Mouse (Mus musculus): ENCODE measurements around the gene Lrrc57. TPM values are rescaled to one million over a fixed set of nuclear protein-coding genes. Genes with fewer than 3 reads are reported as not detected.
"Not testable (repeated sequence)": the region's sequence is repeated elsewhere in the genome, so short reads cannot be mapped to it uniquely, and the experiment has no call there.

The Lrrc57 gene
- total RNA-seq, 2 experiments from 2014 or later = 43.6 to 44.7 TPM

DNA sequence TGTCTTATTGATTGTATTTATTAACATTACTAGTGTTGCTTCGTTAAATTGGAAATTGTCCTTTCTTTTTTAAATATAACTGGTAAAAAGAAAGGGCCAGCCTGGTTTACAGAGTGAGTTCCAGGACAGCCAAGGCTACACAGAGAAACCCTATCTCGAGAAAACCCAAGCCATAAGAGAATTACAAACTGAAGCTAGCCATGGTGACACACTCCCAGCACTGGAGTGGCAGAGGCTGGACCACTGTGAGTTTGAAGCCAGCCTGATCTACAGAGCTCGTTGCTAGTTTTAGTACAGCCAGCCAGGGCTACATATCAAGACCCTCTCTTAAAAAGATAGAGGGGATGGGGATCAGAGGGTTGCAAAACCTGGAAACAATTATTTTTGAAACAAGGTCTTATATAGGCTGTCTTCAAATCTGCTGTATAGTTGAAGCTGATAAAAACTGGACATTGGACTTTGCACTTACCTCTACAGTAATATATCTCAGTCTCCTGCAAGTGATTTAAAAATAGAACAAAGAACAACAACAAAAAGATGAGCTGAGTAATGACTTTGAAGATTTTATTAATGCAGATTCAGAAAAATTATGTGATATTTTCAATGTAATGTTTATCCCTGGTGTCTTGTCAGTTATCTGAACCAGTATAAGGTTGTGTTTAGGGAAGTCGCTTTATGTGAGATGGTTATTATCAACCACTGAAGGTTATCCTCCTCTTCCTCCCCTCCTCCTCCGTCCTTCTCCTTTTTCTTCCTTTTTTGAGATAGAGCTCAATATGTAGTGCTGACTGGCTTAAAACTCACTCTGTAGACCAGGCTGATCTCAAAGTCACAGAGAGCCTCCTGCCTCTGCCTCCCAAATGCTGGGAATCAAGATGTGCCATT is 7.2 kb upstream of the Lrrc57 start:
- no peak for DNase-seq (ENCODE audit: low spot score in 2 of 2)

DNA sequence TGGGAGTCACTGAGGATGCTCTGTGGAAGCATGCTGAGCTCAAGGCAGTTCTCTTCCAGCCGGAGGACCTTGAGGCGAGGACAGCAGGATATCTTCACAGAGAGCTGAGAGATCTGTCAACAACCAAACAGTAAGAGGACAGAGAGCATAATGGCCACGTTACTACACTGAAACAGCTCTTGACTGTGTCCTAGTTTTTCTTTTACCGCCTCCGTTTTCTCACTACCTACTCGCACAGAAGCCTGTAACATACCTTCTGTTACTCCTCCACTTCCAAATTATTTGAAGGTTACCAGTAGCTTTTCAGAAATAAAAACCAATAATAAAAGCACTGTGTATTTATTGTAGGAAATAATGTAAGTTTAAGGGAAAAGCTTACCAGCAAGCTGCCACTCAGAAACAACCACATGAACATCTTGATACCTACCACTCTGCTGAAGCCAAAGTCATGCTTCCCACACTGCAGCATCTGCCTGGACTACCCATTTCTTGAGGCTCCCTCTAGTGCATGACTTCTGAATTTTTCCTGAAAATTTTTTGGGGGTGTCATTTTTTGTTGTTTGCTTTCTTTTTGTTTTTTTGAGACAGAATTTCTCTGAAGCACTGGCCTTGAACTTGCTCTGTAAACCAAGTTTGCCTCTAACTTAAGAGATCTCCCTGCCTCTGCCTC is 3.2 kb downstream of the Lrrc57 start:
- peak; percentile 30 to 40 for DNase-seq (ENCODE audit: low spot score in 2 of 2)

DNA sequence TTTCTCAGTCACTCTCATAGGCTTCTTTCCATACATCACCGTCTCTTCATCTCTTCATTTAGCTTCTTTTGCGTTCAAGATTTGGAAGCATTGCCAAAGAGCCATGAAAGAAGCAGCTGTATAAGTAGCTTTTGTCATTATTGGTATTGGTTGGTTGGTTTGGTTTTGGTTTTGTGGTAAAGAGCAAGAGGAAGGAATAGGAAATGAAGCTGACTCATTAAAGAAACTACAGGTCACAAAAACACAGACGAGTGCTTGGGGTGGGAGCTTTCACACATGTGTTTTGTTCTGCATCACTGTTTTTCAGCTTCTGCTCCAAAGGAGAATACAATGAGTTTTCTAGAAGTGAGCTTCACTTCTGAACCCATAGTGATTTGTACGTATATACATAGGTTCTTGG is 9.8 kb downstream of the Lrrc57 start:
- DNase-seq (ENCODE audit: low spot score in 2 of 2) = no peak

DNA sequence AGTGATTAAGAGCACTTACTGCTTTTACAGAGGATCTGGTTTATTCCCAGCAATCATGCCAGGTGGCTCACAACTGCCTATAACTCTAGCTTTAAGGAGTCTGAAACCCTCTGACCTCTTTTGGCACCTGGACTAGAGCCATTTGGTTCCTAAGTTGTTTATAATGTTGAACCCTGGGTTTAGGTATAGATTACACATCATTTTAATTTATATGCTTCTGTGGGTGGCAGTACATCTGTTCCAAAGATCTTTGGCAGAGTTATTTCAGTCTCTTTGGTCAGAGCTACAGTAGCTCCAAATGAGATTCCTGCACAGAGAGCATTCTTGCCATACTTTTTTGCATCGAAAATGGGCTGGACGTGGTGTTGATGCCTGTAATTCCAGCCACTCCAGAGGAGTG is 11.6 kb downstream of the Lrrc57 start:
- DNase-seq (ENCODE audit: low spot score in 2 of 2) = peak in 1 of 2 experiments; percentile 28

DNA sequence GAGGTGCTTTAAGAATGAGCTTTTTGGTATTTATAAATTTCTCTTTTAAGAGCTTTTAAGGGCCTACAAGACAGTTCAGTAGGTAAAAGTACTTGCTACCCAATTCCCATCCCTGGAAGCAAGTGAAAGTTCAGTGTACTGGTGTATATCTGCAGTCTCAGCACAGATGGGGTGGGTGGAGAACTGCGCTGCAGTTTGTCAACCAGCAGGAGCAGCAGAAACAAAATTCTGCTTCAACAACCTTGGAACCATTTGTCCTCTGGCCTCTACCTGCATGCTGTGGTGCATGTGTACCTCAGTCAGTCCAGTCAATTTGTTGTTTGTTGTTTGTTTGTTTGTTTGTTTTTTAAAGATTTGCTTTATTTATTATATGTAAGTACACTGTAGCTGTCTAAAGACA is 17.1 kb downstream of the Lrrc57 start:
- peak in 1 of 2 experiments; percentile 15 for DNase-seq (ENCODE audit: low spot score in 2 of 2)

DNA sequence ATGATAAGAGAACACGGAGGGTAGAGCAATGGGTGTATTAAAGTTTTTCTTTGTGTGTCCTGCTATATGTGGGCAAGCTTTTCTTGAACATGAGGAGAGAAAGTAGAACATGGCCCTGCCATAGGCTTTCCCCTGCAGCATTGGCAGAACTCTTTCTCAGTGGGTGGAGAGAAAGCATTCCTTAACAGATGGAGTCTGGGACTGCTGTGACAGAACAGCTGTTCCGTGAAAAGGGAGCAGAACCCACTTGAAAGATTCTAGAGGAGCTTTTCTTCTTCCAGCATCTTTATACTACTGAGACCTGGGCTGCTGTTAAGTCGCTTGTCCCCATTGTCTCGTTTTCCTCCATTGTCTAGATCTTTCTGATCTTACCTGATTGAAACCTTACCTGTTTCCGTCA is 19.6 kb downstream of the Lrrc57 start:
- peak; percentile 68 to 75 for DNase-seq (ENCODE audit: low spot score in 2 of 2)

DNA sequence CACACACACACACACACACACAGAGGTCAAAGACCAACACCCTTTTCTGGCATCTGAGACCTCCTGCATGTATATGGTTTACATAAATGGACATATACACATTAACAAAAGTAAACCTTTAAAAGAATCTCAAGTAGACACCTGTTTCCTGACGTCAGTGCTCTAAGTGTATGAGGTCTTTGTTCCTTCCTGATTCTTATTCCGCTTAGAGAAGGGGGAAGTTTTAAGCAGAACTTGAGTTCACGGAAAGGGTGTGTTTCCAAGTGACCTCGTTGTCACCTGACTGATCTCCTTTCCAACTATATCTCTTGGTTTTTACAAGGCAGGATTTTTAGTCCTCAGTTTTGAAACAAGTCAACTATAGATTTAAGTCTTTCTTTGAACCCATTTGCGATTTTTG is 31.0 kb downstream of the Lrrc57 start:
- no peak for DNase-seq (ENCODE audit: low spot score in 2 of 2)

DNA sequence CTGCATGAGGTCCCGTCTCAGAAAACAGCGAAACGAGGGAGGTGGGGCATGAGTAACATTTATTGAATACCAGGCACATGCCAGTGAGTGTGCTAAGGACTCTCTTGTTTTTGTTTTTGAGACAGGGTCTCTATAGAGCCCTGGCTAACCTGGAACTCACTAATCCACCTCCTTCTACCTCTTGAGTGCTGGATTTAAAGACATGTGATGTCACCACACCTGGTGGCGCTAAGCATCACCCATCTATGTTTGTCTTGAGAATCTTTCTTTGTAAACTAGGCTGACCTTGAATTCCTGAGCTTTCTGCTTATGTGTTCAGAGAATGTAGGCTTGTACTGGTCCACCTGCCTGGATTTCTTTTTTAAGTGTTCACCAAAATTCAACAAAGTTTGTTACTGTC is 31.5 kb downstream of the Lrrc57 start:
- no peak for DNase-seq (ENCODE audit: low spot score in 2 of 2)

DNA sequence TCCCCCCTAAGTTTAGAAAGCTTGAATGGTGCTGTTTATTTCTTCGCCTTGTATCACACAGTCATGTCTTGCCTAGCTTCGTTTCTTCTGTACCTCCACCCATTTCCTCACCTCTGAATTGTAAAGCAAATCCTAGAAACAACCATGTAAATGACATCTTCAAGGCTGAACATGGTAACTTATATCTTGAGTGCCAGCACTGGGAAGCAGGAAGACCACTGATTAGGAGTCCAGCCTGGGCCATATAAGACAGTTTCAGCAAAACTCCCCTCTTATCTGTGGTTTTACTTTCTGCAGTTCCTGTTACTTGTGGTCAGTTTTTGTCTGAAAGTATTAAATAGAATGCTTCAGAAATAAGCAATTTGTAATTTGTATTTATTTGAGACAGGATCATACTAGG is 33.3 kb downstream of the Lrrc57 start:
- DNase-seq (ENCODE audit: low spot score in 2 of 2) = no peak

DNA sequence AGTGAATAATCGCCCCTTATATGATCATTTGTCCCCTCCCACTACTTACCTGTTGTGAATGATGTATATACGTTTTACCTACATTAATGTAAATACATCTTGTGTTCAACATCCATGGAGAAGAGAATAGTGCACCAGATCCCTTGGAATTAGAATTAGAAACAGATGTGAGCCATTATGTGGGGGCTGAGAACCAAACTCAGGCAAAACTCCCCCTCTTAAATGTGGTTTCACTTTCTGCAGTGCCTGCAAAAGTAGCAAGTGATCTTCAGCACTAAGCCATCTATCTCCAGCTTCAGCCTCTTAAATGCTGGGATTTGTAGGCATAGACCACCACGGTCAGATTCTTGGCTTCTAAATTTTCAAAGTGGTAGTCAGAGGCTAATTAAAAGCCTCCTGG is 34.2 kb downstream of the Lrrc57 start:
- DNase-seq (ENCODE audit: low spot score in 2 of 2) = no peak

DNA sequence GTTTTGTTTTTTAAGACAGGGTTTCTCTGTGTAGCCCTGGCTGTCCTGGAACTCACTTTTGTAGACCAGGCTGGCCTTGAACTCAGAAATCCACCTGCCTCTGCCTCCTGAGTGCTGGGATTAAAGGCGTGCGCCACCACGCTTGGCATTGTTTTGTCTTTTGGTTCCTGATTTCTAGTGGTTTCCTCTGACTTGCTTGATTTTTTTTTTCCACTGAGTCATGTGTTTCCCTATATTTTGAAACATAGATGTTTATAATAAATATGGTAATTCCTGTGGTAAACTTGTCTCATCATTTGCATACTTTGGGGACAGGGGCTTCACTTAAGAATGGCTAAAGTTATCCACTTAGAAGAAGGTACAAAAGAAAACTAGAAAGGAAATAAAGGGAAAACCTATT is 37.2 kb downstream of the Lrrc57 start:
- not testable (repeated sequence) for DNase-seq (ENCODE audit: low spot score in 2 of 2)

DNA sequence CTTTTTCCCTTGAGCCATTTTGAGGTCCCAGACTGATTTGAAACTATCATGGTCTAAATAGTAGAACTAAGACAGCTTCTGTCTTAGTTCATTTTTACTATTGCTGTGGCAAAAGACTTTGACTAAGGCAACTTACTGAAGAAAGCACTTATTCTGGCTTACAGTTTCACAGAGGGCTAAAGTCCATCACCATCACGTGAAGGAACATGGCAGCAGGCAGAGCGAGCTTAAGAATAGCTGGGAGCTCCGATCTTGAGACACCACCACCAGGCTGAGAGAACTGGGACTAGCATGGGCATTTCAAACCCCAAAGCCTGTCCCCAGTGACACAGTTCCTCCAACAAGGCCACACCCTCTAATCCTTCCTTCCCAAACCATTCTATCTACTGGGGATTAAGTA is 38.2 kb downstream of the Lrrc57 start:
- DNase-seq (ENCODE audit: low spot score in 2 of 2) = no peak

DNA sequence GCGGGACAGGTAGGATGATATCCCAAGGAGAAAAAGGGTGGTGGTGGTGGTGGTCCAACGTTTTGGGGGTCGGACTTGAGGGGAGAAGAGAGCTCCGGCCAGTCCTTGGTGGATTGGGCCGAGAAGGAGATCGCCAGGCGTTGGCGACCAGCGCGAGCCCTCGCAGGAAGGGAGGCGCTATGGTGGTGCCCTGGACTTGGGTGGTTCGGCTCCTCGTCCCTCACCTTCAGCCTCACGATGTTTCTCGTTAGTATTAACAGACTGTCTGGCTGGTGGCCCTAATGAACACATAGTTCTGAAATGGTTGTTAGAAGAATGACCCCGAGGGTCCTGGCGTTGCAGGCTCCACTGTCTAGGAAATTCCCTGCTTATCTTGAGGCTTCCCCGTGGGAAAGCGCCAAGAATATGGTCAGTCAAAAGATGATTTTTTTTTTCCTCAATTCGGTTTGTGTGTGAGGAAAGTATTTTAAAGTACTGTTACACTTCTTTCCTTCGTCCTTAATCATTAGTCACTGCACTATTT is 41.5 kb downstream of the Lrrc57 start:
- no peak for DNase-seq (ENCODE audit: low spot score in 2 of 2)

DNA sequence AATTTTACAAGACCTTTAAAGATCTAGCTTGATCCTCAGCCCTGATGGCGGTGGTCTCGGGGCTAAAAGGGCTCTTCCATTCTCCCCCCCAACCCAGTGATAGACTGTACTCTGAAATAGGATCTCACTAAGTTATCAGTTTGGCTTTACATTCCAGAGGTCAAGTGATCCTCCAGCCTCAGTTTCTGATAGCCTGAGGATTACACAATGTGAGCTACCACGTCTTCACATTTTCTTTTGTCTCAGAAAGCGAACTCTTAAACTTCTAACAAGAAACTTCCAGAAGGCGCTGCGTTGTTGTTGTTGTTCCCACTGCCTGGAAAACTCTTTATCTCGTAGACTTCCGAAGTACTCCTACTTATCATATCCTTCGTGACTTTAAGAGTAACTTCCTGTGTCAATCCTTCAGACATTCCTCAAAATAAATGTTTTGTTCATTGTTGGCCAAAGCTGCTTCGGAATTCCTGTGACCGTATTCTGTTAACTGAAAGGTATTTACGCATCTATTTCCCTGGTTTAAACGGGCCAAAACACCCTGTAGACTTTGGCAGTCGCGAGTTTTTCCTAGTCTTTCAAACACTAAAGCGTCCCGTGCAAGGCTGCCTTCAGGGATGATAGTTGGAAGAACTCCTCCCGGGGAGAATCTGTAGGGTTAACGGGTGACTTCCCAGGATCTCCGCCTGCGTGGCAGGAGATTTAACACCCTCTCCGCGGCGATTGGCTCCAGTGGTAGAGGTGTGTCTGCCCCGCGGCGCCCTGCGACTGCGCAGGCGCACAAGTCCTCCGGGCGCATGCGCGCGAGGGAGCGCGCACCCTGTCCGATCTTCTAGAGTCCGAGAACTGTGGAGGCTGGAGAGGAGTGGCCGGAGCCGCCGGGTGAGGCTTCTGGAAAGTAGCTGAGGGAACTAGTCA is 42.2 kb downstream of the Lrrc57 start, which contains the start of gene Snap23:
Gene Snap23, plus strand, starts transcription at position 786 of the 912 bp plus-strand sequence.
- peak; percentile 87 to 96 for DNase-seq (ENCODE audit: low spot score in 2 of 2)

DNA sequence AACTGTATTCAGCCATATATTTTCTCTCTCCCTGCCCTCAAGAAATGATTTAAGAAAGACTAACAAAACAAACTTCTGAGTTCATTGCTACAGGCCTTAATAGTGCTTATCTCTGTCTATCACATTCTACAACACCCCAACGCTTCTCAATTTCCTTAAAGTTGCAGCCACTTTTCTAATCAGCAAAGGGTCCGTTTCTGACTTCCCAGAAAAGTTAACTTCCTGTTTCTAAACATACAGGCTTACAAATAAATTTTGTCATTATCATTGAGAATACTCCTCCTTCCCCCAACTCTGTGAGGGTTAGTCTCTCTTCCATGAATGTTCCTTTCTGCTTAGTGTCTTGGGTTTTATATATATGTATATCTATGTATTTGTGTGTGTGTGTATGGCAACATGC is 44.0 kb downstream of the Lrrc57 start:
- no peak for DNase-seq (ENCODE audit: low spot score in 2 of 2)

DNA sequence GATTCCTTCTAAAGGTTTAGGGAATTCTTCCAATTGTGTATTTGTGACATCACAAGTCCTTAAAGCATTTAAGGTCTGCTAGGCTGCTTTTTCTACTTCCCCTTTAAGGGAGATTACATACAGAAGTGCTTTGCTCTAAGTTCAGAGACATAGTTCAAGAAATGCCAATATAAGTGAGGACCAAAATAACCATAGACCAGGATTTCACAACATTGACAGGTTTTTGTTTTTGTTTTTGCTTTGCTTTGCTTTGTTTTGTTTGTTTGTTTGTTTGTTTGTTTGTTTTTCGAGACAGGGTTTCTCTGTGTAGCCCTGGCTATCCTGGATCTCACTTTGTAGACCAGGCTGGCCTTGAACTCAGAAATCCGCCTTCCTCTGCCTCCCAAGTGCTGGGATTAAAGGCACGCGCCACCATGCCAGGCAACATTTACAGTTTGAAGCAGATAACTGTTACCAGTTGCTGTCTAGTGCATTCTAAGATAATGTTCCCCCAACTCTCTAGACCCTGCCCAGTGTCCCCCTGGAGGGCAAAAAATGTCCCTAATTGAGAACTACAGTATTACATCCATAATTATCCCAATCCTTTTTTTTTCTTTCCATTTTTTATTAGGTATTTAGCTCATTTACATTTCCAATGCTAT is 44.7 kb downstream of the Lrrc57 start:
- DNase-seq (ENCODE audit: low spot score in 2 of 2) = not testable (repeated sequence)

DNA sequence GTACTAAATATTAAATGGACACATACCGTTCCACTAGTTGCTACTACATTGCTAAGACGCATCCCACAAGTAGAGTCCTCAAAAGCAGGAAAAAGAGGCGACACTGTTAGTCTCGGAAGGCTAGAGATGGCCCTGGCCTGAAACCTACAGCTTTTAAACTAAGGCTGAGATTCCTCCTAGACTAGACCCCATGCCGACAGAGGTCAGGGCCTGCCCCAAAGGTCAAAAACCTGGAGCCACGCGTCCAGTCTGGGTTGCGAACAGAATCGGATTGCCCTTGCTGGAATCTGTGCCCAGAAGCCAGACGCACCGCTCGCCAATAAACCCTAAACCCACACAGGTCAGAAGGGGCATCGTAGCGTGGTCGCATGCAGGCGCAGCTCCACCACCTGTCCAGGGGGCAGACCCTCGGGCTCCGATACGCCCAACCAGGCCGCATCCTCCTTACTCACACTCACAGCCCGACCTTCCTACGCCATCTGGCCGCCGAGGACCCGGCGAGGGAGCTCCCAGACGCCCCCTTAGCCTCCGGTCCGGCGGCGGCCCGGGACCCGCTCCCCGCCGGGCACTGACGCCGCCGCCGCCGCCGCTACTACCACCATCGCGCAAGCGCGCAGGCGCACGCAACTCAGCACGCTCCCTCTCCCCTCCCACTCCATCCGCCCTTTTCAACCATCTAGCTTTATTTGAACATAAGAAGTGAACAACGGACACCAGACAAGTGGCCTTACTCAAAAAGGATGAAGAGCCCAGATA is 45.9 kb downstream of the Lrrc57 start, which contains the start of gene Zfp106:
Gene Zfp106, minus strand, starts transcription at position 609 of the 756 bp plus-strand sequence.
- DNase-seq (ENCODE audit: low spot score in 2 of 2) = peak; percentile 86 to 90

DNA sequence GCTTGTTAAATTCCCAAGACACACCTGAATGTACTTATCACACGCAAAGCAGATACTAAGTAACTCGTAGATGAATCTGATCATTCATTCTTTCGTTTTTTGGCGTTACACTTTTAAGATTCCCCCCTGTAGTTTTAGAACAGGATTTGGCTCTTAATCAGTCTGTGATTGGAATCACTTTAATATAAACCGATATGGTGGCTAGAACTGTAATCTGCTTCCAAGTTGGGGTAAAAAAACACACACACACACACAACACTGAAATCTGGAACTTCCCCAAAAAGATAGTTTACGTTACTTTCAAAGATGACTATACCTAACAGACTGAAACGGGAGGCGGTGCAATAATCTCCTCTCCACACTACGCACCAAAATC is 46.5 kb downstream of the Lrrc57 start:
- no peak for DNase-seq (ENCODE audit: low spot score in 2 of 2)

DNA sequence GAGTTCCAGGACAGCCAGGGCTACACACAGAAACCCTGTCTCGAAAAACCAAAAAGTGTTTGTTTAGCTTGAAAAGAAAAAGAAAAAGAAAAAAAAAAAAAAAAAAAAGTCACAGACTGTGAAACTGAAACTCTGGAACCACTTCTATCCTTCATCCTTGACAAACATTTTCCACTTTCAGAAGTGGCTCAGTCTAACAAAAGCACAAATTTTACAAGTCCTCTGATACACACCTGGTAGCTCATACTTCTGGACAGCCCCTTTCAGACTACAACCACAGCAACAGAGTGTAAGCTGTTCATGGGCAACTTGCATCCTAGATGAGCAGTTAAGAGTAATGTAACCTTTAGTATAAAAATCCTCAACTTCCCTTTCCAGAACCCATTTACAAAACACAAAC is 47.8 kb downstream of the Lrrc57 start:
- DNase-seq (ENCODE audit: low spot score in 2 of 2) = no peak

DNA sequence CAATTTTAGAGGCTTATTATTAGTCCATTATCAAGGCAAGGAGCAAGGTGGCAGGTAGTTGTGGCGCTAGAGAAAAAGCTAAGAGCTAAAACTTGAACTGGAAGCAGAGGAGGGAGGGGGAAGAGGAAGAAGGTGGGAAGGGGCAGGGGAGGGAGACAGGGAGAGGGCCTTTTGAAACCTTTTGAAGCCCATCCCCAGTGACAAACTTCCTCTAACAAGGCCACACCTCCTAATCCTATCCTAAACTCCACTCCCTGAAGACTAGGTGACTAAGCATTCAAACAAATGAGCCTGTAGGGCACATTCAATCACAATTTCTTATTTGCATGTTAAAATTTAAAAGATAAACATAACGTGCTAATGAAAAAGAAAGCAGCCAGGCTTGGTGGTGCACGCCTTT is 50.5 kb downstream of the Lrrc57 start:
- no peak for DNase-seq (ENCODE audit: low spot score in 2 of 2)
